Mouse (Mus musculus) CD4-positive, CD25-positive, alpha-beta regulatory T cell (primary cell): ENCODE data around the gene Acvr2b. TPM values are rescaled to one million over a fixed set of nuclear protein-coding genes. Genes with fewer than 3 reads are reported as not detected.

ENCODE experiments used
- polyA plus RNA-seq: library from polyadenylated mRNA; unstranded; fragments of 100-300 nt; shearing (Covaris generic); gene quantifications from one replicate; pipeline ENCODE4 v1.2.1, GENCODE M21; 2017

The Acvr2b gene
- 0.71 TPM for polyA plus RNA-seq

GRCm38 (mm10) chr9:119401801-119402214, at the start of gene Acvr2b:
Gene Acvr2b (plus strand): TSS chr9:119402118.

GRCm38 (mm10) chr9:119357331-119358057, 44.4 kb upstream of the Acvr2b start, which contains the start of gene Xylb:
Gene Xylb (plus strand): TSS chr9:119357381.

GRCm38 (mm10) chr9:119365284-119365683, 36.6 kb upstream of the Acvr2b start, which contains the start of gene Slc22a14:
Gene Slc22a14 (minus strand): TSS chr9:119365553.

GRCm38 (mm10) chr9:119444738-119445429, 43.0 kb downstream of the Acvr2b start, which contains the start of gene Exog:
Gene Exog (plus strand): TSS chr9:119444943.

Other genes with a start within 250 kb of the Acvr2b start
- 0.29 TPM for gene Acaa1b, start 245.0 kb upstream of the Acvr2b start, polyA plus RNA-seq
- not detected for gene Gm47289, start 243.0 kb upstream of the Acvr2b start, polyA plus RNA-seq
- 0.10 TPM for gene Slc22a13, start 193.0 kb upstream of the Acvr2b start, polyA plus RNA-seq
- gene Oxsr1, start 79.7 kb upstream of the Acvr2b start, polyA plus RNA-seq, result 22.7 TPM
- 112 TPM for gene Acaa1a, start 62.4 kb upstream of the Acvr2b start, polyA plus RNA-seq
- 87.5 TPM for gene Myd88, start 60.7 kb upstream of the Acvr2b start, polyA plus RNA-seq
- gene Xylb, start 44.7 kb upstream of the Acvr2b start, polyA plus RNA-seq, result 0.81 TPM
- gene Slc22a14, start 36.6 kb upstream of the Acvr2b start, polyA plus RNA-seq, result not detected
- 17.6 TPM for gene Exog, start 42.8 kb downstream of the Acvr2b start, polyA plus RNA-seq
- gene Scn5a, start 176.9 kb downstream of the Acvr2b start, polyA plus RNA-seq, result 0.35 TPM